Mouse (Mus musculus) 3134 (cell line): ENCODE data around the gene Sart3.
A peak's percentile ranks its signal among the peaks of the same experiment; 100 is the strongest.
"Not testable (repeated sequence)": the region's sequence is repeated elsewhere in the genome, so short reads cannot be mapped to it uniquely, and the experiment has no call there.

Source experiments
- DNase-seq: peaks from one replicate; pipeline ENCODE4 v3.0.0-alpha.2; 2011; ENCODE audit warnings: low spot score; ENCODE audit not compliant: insufficient read length; ENCODE audit errors: extremely low read depth

The Sart3 gene

GRCm38 (mm10) chr5:113791197-113792095 is 19.1 kb upstream of the Sart3 start:
- DNase-seq = no peak

DNA sequence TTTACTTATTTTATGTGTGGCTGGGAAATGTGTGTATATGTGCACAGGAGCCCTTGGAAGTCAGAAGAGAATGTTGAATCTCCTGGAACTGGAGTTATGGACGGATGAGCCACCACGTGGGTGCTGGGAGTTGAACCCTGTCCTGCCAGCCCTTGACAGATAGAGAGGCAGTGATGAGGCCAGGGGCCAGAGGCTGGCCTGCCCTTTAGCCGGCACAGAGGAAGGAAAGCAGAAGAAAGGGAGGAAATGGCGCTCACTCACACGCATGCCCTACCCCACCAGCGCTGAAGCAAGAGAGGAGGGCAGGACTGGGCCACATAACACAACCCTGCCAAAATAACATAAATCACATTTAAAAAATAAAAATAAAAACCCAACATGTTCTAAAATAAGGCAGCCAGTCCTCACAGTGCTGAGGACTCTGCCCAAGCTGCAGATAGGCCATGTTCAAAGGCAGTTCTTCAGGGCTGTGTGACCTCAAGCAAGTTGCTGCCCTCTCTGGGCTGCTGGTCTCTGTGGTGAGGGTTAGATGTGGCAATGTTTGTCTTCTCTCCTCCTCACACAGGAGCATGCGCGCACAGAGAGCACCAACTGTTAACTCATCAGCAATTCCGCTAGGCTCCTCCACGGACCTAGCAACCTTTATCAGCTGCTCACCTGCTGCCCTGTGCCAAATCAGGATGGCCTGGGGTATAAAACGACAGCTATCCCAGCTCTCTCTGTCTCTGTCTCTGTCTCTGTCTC is 18.3 kb upstream of the Sart3 start:
- DNase-seq = no peak

DNA sequence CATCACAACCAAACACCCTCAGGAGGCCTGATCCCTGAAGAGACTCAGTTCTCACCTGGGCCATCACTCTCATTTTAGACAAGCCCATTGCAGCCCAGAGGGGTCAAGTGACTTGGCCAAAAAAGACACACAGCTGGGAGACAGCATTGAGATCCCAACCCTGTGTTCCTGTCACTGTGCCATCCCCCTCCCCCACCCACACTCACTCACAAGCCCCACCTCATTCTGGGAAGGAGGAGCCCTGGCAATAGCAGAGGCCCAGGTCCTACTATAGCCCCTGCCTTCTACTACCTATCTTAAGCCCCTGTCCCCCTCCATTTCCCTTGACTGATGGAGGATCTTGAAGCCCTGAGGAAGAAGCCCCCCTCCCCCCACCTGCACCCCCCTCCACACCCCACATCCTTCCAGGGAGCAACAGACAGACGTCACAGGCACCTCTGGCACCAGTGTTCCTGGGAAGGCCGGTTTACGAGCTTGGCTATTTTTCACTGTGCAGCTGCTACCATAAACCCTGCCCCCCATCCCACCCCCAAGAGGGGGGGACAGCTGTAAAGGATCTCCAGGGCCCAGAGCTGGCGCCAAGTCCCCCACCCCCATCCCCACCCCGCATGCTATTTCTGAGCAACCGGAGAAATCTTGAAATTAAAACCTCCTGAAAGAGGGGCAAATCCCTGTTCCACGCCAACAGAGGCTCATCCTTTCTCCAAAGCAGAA is 16.9 kb upstream of the Sart3 start:
- no peak for DNase-seq

DNA sequence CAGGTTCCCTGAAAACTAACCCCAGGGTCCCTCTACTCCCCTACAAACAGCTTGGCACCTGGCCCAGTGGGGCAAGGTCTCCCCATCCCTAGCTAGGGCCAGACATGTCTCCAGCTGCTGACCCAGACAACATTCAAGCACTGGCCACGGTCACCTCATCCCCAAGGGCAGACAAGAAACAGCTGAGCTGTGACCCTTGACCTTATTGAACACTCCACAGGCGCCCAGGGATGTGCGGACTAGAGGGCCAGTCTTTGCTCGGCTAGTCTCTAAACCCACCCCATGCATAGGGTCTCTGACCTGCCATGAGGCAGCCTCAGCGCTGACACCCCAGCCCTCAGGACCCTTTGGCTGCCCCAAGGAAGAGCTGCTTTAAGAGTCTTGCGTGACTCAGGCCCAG is 16.3 kb upstream of the Sart3 start:
- DNase-seq = no peak

DNA sequence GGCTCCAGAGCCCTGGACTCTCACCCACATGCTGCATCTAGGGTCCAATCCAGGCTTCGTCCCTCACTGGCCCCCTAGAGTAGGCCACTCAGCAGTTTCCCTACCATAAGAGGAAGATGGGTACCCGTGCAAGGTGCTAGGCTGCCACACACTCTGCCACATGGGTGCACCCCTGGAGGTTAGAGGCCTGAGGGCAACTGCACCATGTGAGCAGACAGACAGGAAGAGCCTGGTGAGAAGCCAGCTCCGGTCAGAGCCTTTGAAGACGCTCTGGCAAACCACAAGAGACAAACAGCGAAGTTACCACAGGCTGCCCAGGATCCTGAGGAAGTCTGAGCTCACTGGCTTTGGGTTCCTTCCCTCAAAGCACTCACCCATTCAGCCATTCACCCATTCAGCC is 14.7 kb upstream of the Sart3 start:
- no peak for DNase-seq

GRCm38 (mm10) chr5:113784104-113784503 is 11.8 kb upstream of the Sart3 start:
- DNase-seq = not testable (repeated sequence)

DNA sequence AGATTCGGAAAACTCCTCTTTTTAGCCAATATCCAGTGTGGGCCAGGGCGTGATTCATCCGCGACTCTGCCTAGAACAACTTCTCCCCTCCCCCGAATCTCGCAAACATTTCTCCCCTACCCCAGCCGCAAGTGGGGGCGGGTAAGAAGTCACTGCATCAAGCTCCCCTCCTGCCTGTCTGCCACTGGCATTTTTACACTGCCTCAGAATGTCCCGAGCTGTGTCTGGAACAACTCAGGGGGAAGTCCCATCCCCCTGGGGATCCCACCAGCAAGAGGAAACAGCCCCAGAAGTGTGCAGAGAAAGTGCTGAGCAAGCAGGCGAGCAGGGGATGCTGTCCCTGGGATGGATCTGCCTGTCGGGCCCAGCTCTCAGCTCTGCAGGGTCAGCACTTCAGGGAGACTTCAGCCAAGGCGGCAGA is 11.3 kb upstream of the Sart3 start:
- no peak for DNase-seq

- no peak for DNase-seq
Observed at GRCm38 (mm10) chr5:113782624-113783023, 10.3 kb upstream of the Sart3 start.

- no peak for DNase-seq
Observed at GRCm38 (mm10) chr5:113781875-113782274, 9.6 kb upstream of the Sart3 start.

GRCm38 (mm10) chr5:113781254-113781653 is 8.9 kb upstream of the Sart3 start:
- DNase-seq = no peak

GRCm38 (mm10) chr5:113780763-113781162 is 8.5 kb upstream of the Sart3 start:
- DNase-seq = no peak

GRCm38 (mm10) chr5:113780082-113780752 is 7.9 kb upstream of the Sart3 start:
- no peak for DNase-seq

DNA sequence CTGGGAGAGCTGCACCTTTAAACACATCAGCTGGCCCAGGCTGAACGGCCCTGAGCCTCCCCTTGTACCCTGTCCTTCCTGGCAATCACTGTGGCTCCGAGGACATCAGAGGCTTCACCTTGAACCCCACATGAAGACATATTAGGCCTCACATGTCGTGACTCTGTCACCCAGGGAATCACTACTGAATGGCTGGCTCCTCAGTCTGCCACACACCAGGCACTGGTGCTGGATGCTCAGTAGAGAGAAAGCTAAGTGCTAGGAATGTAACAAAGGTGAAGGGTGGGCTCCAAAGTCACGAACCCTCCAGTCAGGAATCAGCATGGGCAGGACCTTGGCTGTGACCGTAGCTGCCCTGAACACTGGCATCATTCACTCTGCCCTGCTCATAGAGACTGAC is 7.3 kb upstream of the Sart3 start:
- DNase-seq = no peak

DNA sequence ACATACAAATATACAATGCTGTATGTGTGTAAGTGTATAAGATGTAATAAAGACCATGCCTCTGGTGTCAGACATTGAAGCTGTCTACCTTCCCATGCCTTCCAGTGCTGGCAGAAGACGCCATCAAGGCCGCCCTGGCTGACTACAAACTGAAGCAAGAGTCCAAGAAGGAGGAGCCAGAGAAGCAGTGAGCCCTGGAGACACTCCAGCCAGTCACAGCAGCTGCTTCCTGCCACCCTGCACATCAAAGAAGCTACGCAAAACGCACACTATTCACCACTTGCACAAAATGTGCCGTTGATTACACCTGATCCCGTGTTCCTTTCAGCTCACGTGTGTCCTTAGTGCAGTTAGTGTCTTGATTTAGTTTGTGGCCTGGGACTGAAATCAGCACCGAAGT is 5.4 kb upstream of the Sart3 start:
- not testable (repeated sequence) for DNase-seq

DNA sequence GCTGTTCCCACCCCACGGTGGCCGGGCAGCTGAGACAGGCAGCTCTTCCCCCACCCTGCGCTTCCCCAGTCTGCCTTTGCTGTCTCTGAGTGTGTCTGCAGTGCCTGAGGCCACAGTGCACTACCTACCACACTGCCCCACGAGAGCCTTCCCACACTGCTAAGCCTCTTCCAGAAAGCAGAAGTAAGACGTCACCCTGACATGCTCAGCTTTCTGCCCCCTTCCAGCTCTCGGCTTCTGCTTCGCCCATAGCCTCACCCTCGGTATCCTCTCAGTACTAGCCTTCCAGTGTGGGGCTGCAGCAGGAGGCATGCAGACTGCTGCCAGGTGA is 4.6 kb upstream of the Sart3 start:
- DNase-seq = no peak

DNA sequence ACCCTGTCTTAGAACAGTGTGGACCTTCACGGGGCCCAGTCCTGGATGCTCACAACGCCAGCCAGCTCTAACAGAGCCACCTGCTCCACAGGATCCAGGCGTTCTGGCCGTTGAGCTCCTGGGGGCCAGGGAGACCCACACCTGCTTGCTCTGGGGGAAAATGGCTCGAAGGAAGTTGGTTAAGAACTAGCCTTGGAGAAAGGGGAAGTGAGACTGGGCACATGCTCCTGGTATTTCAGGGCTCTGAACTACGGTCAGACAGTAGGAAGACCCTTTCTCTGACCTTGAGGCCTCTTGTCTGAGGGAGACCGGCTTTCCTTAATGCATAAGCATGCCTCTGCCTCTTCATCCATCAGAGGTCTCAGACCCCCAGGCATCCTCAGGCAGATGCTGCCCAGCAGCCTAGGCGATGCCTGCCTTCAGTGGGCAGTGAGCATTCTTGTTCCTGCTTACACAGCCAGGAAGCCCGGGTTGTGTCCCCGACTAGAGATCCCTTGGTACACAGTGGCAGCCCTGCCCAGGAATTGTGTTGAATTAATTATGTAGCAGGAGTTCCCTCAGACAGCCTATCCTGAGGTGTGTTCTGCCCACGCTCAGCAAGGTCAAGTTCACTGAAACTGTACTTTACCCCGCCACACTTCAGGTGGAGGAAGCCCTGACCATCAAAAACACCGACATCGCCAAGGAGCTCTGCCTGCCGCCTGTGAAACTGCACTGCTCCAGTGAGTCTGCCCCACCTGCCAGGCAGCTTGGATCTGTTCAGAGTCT is 4.0 kb upstream of the Sart3 start:
- DNase-seq = no peak

GRCm38 (mm10) chr5:113775585-113775984 is 3.3 kb upstream of the Sart3 start:
- DNase-seq = no peak

DNA sequence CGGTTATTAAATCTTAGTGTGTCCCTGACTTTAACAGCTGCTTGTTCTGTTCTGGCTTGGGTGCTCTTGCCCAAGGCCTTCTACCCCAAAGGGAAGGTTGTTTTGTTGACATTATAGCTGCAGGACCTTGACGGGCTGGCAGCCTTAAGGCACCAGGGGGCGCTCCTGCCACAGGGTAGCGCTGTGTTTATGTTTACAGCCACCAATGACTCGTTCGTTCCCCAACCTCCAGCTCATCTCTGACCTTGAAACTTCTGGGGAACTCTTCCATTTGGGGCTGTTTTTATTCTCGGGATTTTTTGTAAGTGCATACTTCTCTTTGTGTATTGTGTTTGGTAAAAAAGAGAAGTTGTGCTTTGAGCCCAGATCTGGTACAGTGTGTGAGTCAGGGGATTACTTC is 1.4 kb upstream of the Sart3 start:
- peak; percentile 50 for DNase-seq

DNA sequence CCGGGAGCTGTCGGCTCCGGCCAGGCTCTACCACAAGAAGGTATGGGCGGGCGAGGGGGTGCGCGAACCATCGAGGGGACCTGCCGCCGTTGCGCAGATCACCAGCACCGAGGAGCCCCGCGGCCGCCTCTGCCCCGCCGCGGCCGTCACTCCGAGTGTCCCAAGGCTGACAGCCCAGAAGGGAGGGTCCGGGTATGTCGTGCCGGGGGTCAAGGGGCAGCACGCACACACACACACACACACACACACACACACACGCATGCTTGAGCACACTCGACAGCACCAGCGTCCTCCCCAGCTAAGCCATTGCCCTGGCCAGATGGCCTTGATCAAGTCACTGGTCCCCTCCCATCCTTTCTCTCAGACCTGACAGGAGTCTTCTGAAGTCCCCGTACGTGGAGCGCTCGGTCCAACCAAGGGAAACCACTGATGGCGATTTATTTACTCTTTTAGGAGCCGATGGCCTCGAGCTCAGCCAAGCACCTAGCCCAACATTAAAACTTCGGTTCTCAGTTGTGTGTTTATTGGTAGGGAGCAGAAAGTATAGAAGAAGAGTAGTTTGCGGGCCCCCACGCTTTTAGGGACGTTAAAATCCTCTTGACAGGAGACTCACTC is 702 bp upstream of the Sart3 start:
- DNase-seq = no peak
